Mouse (Mus musculus): Measurements from ENCODE around the gene Tmub2.

DNA sequence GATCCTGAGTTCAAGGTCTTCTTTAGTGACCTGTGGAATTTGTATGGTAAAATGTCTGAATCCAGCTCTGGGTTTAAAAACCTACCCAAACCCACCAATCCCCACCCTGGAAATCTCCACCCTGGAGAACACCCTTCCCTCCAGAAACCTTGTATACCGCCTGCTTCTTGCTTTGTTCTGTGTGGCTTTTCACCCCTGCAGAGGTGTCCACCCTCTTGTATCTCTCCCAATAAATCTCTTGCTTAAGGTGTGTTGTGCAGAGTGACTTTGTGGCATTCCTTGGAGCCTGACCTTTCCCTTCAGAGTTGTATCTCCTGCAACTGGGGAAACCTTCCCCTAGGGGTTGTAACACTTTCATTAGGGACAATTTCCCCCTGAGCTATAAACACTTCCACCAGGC is 53.2 kb downstream of the Tmub2 start:
- TF ChIP-seq GATA1 (IDR thresholded peaks at IDR 0.05; ENCODE audit: borderline replicate concordance, low read length) (no peak), FLI1 (IDR thresholded peaks at IDR 0.05; ENCODE audit: low read length) (no peak)
